Mouse (Mus musculus): ENCODE data around the gene Mnat1. TPM values are rescaled to one million over a fixed set of nuclear protein-coding genes. Genes with fewer than 3 reads are reported as not detected.
A peak's percentile ranks its signal among the peaks of the same experiment; 100 is the strongest.

The Mnat1 gene
- polyA plus RNA-seq, 1 experiment from 2014 or later, result 39.7 TPM

DNA sequence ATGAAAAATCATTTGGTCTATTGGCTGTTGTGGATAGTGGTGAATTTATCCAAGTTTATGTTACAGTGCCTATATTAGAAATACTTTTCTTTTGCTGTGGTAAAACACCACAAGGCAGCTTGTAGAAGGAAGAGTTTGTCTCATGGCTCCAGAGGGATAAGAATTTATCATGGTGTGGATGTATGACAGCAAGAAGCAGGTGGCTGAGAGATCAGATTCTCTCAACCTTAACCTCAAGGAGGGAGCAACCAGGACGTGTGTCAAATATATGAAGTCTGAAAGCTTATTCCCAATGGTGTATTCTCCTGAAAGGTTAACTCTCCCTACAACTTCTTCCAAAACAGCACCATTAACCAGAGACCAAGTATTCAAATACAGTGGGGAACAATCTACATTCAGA lies 143.1 kb downstream of the Mnat1 start:
- H3K4me1 ChIP-seq, result peaks cover 33% of the 10 kb centered on the region
- DNase-seq (ENCODE audit: low spot score), result no peak
- H3K27me3 ChIP-seq (ENCODE audit: low read depth, poor library complexity, severe bottlenecking), result no peaks in the 10 kb centered on the region
- H3K36me3 ChIP-seq, result 0 out of 2 replicates have a peak, but pooled peaks cover 2% of the 10 kb centered on the region
- 71% methylated on average over 1 of the region's 1 CpGs for WGBS
- no peak overlapping the region for H3K27ac ChIP-seq
- H3K9me3 ChIP-seq (replicated peaks), result no peaks in the 10 kb centered on the region
- H3K4me3 ChIP-seq, result no peak overlapping the region

DNA sequence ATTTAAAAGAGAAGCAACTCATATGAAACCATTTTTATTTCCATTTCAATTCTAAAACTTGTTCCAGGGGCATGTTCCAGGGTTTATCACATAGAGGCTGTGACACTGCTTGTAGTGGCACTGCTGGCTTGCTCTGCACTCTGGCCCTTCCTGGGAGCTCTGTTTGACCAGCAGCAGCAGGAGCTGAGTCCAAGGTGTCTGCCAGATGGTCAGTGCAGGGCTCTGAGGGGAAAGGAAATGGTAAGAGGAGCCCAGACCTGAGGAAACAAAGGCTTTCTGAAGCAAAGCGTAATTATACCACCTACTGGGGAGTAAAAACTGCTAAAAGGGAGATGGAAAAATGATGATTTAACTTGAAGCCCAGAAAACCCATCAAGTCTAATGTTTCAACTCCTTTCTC lies 145.0 kb downstream of the Mnat1 start:
- 51% methylated on average over 1 of the region's 1 CpGs for WGBS
- no peaks in the 10 kb centered on the region for H3K9me3 ChIP-seq (replicated peaks)
- H3K4me3 ChIP-seq, result no peak overlapping the region
- H3K4me1 ChIP-seq, result peaks cover 33% of the 10 kb centered on the region
- H3K36me3 ChIP-seq, result peaks cover 6% of the 10 kb centered on the region; the same call in 1 of the 2 replicates
- H3K27me3 ChIP-seq (ENCODE audit: low read depth, poor library complexity, severe bottlenecking), result no peaks in the 10 kb centered on the region
- H3K27ac ChIP-seq, result peak overlapping the region; percentile 59
- peak; percentile 39 for DNase-seq (ENCODE audit: low spot score)

DNA sequence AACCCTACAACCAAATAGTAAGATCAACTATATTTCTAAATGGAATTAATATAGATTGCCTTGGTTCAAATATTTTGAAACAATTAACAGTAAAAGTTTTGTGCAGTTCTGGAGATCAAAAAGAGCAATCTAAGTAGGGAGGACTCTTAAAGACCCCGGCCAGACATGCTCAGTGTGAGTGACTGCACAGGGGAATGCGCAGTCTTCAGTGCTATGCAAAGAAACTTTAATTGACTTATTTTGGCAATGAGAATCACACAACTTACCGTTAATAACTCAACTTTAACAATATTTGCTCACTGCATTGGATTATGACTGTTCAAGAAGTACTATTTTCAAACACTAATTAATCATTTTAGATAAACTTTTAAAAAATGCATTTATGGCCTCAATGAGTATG lies 146.0 kb downstream of the Mnat1 start:
- 81% methylated on average over 3 of the region's 3 CpGs for WGBS

DNA sequence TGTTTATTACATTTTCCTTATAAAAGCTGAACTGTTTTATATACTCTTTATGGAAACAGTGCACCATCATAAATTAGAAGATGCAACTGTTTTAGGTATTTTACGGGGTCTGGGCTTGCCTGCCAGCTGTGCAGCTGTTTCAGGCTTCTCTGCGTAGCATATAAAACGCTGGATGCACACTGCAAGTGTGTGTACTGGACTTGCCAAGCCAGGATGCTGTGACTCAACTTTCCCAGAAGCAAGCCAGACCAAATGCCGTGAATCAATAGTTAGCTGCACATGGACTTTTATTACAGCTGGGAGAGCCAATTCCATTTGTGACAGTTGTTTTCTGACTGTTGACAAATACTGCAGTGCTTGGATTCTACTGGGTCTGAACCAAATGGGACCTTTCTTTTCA lies 146.4 kb downstream of the Mnat1 start:
- Histone ChIP-seq H3K4me1 (peaks cover 33% of the 10 kb centered on the region), H3K4me3 (no peak overlapping the region), H3K27me3 (ENCODE audit: low read depth, poor library complexity, severe bottlenecking) (no peaks in the 10 kb centered on the region), H3K27ac (peak overlapping the region; percentile 50; the same call in 1 of the 2 replicates), H3K36me3 (peaks cover 17% of the 10 kb centered on the region), H3K9me3 (replicated peaks) (no peaks in the 10 kb centered on the region)
- no peak for DNase-seq (ENCODE audit: low spot score)
- WGBS, result 74% methylated on average over 4 of the region's 4 CpGs

More for the DNA sequence above, 146.0 kb downstream of the Mnat1 start:
- Histone ChIP-seq H3K9me3 (replicated peaks) (no peaks in the 10 kb centered on the region), H3K4me3 (no peak overlapping the region), H3K36me3 (peaks cover 13% of the 10 kb centered on the region), H3K27ac (no peak overlapping the region), H3K27me3 (ENCODE audit: low read depth, poor library complexity, severe bottlenecking) (no peaks in the 10 kb centered on the region), H3K4me1 (peaks cover 33% of the 10 kb centered on the region)
- DNase-seq (ENCODE audit: low spot score), result no peak

- Histone ChIP-seq H3K36me3 (peaks cover 62% of the 10 kb centered on the region), H3K9me3 (replicated peaks) (peaks cover 5% of the 10 kb centered on the region; the same call in 1 of the 2 replicates), H3K4me1 (peaks cover 13% of the 10 kb centered on the region), H3K4me3 (no peak overlapping the region), H3K27me3 (ENCODE audit: low read depth, poor library complexity, severe bottlenecking) (no peaks in the 10 kb centered on the region), H3K27ac (no peak overlapping the region)
- WGBS, result 95% methylated on average over 3 of the region's 3 CpGs
- no peak for DNase-seq (ENCODE audit: low spot score)
Measured at GRCm38 (mm10) chr12:73274921-73275320, 151.4 kb downstream of the Mnat1 start.

DNA sequence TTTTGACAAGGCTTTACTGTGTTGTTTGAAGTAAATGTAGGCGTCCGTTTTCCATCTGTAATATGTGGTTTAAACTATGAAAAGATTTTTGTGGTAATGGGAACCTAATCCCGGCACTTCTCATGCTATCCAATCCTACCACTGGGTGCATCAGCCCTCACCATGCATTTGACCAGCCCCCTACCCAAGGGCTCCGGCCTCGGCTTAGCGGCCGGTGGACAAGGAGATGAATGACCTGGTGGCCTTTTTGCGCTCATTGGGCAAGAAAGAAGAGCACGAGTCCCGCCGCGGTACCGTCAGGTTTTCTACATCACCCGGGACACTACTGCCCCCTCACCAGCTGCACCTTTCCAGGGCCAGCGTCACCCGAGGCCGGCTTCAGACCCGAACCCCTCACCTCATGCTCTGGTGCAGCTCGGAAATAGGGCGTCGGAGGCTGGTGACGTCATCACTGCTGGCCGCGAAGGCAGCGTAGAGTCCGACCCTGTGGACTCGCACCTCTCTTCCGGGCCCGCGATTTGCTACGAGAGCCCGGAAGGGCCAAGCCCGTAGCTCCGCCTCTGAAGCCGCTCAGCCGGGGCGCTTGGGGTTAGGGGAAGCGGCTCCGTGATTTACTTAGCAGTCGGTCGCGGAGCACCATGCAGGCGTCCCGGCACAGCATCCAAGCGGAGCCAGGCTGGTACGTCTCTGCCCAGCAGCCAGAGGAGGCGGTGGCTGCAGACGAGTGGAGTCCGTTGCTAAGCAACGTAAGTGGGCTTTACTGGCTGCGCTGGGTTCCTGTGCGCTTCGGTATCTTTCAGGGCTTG lies 163.0 kb downstream of the Mnat1 start, which contains the start of the genes Trmt5 and Slc38a6:
Gene Trmt5 (minus strand): TSS at position 424 of the 806 bp plus-strand sequence.
Gene Slc38a6 (plus strand): TSS at position 493 of the 806 bp plus-strand sequence.
- Histone ChIP-seq H3K27me3 (ENCODE audit: low read depth, poor library complexity, severe bottlenecking) (no peaks in the 10 kb centered on the region), H3K27ac (peak within 1 kb of the TSS; percentile 91), H3K36me3 (peaks cover 44% of the 10 kb centered on the region), H3K4me1 (peaks cover 21% of the 10 kb centered on the region), H3K4me3 (peak within 1 kb of the TSS; percentile 84), H3K9me3 (replicated peaks) (no peaks in the 10 kb centered on the region)
- DNase-seq (ENCODE audit: low spot score), result peak; percentile 96
- under 1% methylated on average over 53 of the region's 53 CpGs for WGBS

DNA sequence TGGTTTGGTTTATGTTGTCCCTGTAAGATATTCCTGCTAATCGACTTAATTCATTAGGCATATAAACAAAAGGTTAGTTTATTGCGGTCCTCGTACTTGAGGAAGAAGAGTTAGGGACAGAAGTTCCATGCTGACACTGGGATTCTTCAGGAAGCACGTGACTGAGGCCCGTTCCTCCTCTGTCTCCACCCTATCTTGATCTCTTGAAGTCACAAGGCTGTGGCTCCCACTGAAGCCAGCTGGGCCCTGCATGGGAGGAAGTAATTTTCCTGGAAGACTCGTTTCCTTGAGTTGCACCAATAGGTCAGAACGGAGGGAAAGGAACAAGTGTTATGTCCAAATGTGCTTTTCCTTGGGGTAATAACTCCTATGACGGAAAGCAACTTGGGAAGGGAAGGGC lies 164.1 kb downstream of the Mnat1 start:
- Histone ChIP-seq H3K4me1 (peaks cover 21% of the 10 kb centered on the region), H3K4me3 (peak overlapping the region; percentile 84), H3K9me3 (replicated peaks) (no peaks in the 10 kb centered on the region), H3K27ac (no peak overlapping the region; the same call in 1 of the 2 replicates), H3K36me3 (peaks cover 40% of the 10 kb centered on the region), H3K27me3 (ENCODE audit: low read depth, poor library complexity, severe bottlenecking) (no peaks in the 10 kb centered on the region)
- WGBS, result 73% methylated on average over 8 of the region's 8 CpGs
- DNase-seq (ENCODE audit: low spot score), result no peak

- 97% methylated on average over 3 of the region's 3 CpGs for WGBS
Measured at GRCm38 (mm10) chr12:73288626-73289025, 165.1 kb downstream of the Mnat1 start.

DNA sequence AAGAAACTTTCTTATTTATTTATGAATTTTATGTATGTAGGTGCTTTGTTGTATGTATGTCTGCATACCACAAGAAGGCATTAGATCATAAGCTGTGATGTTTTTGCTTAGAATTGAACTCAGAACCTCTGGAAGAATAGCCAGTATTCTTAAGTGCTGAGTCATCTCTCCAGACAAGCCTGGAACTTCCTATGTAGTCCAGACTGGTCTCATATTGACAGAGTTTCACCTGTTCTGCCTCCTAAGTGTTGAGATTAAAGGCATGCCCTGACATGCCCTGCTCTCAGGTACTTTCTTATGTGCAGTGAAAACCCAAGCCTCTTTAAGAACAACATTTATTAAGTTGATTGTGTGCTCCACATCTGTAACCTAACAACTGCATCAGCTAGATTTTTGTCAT lies 171.4 kb downstream of the Mnat1 start:
- no peaks in the 10 kb centered on the region for H3K9me3 ChIP-seq (replicated peaks)
- no peak for DNase-seq (ENCODE audit: low spot score)
- peaks cover 36% of the 10 kb centered on the region for H3K36me3 ChIP-seq
- H3K4me1 ChIP-seq, result no peaks in the 10 kb centered on the region
- H3K27ac ChIP-seq, result no peak overlapping the region
- no peak overlapping the region for H3K4me3 ChIP-seq
- no peaks in the 10 kb centered on the region for H3K27me3 ChIP-seq (ENCODE audit: low read depth, poor library complexity, severe bottlenecking)

More at GRCm38 (mm10) chr12:73288626-73289025, 165.1 kb downstream of the Mnat1 start:
- H3K27ac ChIP-seq, result no peak overlapping the region
- peaks cover 32% of the 10 kb centered on the region for H3K36me3 ChIP-seq
- no peak for DNase-seq (ENCODE audit: low spot score)
- H3K4me3 ChIP-seq, result no peak overlapping the region
- H3K4me1 ChIP-seq, result peaks cover 21% of the 10 kb centered on the region
- no peaks in the 10 kb centered on the region for H3K9me3 ChIP-seq (replicated peaks)
- H3K27me3 ChIP-seq (ENCODE audit: low read depth, poor library complexity, severe bottlenecking), result no peaks in the 10 kb centered on the region

- WGBS, result 90% methylated on average over 11 of the region's 11 CpGs
- H3K27ac ChIP-seq, result no peak overlapping the region
Measured at GRCm38 (mm10) chr12:73295505-73296140, 172.1 kb downstream of the Mnat1 start.

GRCm38 (mm10) chr12:73298621-73299020 lies 175.1 kb downstream of the Mnat1 start:
- H3K4me1 ChIP-seq, result no peaks in the 10 kb centered on the region
- H3K27me3 ChIP-seq (ENCODE audit: low read depth, poor library complexity, severe bottlenecking), result no peaks in the 10 kb centered on the region
- H3K36me3 ChIP-seq, result peaks cover 35% of the 10 kb centered on the region
- WGBS, result 94% methylated on average over 5 of the region's 5 CpGs
- no peak overlapping the region for H3K4me3 ChIP-seq
- no peaks in the 10 kb centered on the region for H3K9me3 ChIP-seq (replicated peaks)
- DNase-seq (ENCODE audit: low spot score), result no peak
- H3K27ac ChIP-seq, result no peak overlapping the region

More at GRCm38 (mm10) chr12:73295505-73296140, 172.1 kb downstream of the Mnat1 start:
- DNase-seq (ENCODE audit: low spot score), result peak; percentile 23
- Histone ChIP-seq H3K36me3 (peaks cover 43% of the 10 kb centered on the region), H3K9me3 (replicated peaks) (no peaks in the 10 kb centered on the region), H3K4me1 (no peaks in the 10 kb centered on the region), H3K27me3 (ENCODE audit: low read depth, poor library complexity, severe bottlenecking) (no peaks in the 10 kb centered on the region), H3K4me3 (no peak overlapping the region)

GRCm38 (mm10) chr12:73300531-73300930 lies 177.0 kb downstream of the Mnat1 start:
- H3K27me3 ChIP-seq (ENCODE audit: low read depth, poor library complexity, severe bottlenecking), result no peaks in the 10 kb centered on the region
- H3K9me3 ChIP-seq (replicated peaks), result no peaks in the 10 kb centered on the region
- H3K4me3 ChIP-seq, result no peak overlapping the region
- no peak overlapping the region for H3K27ac ChIP-seq
- WGBS, result 86% methylated on average over 2 of the region's 2 CpGs
- no peak for DNase-seq (ENCODE audit: low spot score)
- H3K36me3 ChIP-seq, result peaks cover 20% of the 10 kb centered on the region
- H3K4me1 ChIP-seq, result no peaks in the 10 kb centered on the region

DNA sequence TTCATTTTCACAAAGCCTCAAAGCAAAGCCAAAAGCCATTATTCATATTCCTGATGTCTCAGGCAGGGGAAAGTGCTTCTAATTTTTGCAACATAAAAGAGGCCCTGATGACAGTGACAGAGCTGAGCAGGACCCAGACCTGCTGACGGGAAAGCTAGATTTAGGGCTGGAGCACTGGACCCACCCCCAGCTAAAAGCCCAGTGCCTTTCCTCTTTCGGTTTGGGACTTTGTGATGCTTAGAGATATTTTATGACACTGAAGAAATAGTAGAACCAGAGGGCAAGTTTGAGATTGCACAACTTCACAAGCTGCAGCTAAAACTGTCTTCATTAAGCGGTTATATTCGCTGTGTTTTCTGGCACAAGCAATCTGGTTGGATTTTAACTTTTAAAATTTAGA lies 181.1 kb downstream of the Mnat1 start:
- Histone ChIP-seq H3K4me1 (no peaks in the 10 kb centered on the region), H3K4me3 (no peak overlapping the region), H3K36me3 (peaks cover 17% of the 10 kb centered on the region), H3K27me3 (ENCODE audit: low read depth, poor library complexity, severe bottlenecking) (no peaks in the 10 kb centered on the region), H3K27ac (no peak overlapping the region), H3K9me3 (replicated peaks) (no peaks in the 10 kb centered on the region)
- 81% methylated on average over 4 of the region's 4 CpGs for WGBS
- no peak for DNase-seq (ENCODE audit: low spot score)
